Mouse (Mus musculus) heart, adult 2 months (tissue): ENCODE measurements around the gene Apol8. TPM values are rescaled to one million over a fixed set of nuclear protein-coding genes. Genes with fewer than 3 reads are reported as not detected.
"Not testable (repeated sequence)": the region's sequence is repeated elsewhere in the genome, so short reads cannot be mapped to it uniquely, and the experiment has no call there.

Experiments used
- DNase-seq, 2 experiments: peaks; one replicate each; pipeline ENCODE4 v3.0.0; 2021
- H3K27ac ChIP-seq: fragments of 200-600 bp; 2 replicates; pipeline ENCODE4 v1.8.1; 2022
- H3K27me3 ChIP-seq: fragments of 200-500 bp; 2 replicates; pipeline ENCODE4 v1.6.1; 2012; ENCODE audit warnings: mild to moderate bottlenecking, low read length, inconsistent platforms, mixed read lengths; ENCODE audit not compliant: control insufficient read depth, insufficient read depth
- H3K36me3 ChIP-seq: fragments of 200-500 bp; 2 replicates; pipeline ENCODE4 v1.6.1; 2012; ENCODE audit warnings: low read length, inconsistent platforms; ENCODE audit not compliant: control insufficient read depth, insufficient read depth
- H3K4me1 ChIP-seq: fragments of 200-500 bp; 2 replicates; pipeline ENCODE4 v1.6.1; 2011; ENCODE audit warnings: low read length; ENCODE audit not compliant: control insufficient read depth, insufficient read depth
- H3K4me3 ChIP-seq: fragments of 200-600 bp; 2 replicates; pipeline ENCODE4 v1.8.1; 2022
- H3K79me2 ChIP-seq: fragments of 200-500 bp; replicated peaks from 2 replicates; pipeline ENCODE4 v1.6.1; 2012; ENCODE audit warnings: mild to moderate bottlenecking, inconsistent platforms, low read length, moderate library complexity, mixed read lengths; ENCODE audit not compliant: control insufficient read depth, insufficient read depth
- H3K9ac ChIP-seq: fragments of 200-500 bp; 2 replicates; pipeline ENCODE4 v1.6.1; 2012; ENCODE audit warnings: low read depth, mild to moderate bottlenecking, control low read depth, inconsistent platforms, low read length, mixed read lengths
- CTCF ChIP-seq: fragments of 200-600 bp; IDR thresholded peaks from 2 replicates; pipeline ENCODE4 v1.8.1; 2022; ENCODE audit warnings: antibody characterized with exemption, mild to moderate bottlenecking, moderate library complexity
- EP300 ChIP-seq: fragments of 200-500 bp; IDR thresholded peaks from 2 replicates; pipeline ENCODE4 v1.6.1; 2011; ENCODE audit warnings: low read depth, low read length, control low read depth; ENCODE audit not compliant: insufficient read depth
- POLR2A ChIP-seq: fragments of 200-500 bp; IDR thresholded peaks from 2 replicates; pipeline ENCODE4 v1.6.1; 2011; ENCODE audit warnings: mild to moderate bottlenecking, low read depth, low read length, control low read depth; ENCODE audit not compliant: insufficient read depth
- WGBS: fragments of 180-500 bp; shearing (Covaris S2); methylation state at CpG from one replicate; pipeline ENCODE4 v1.1.7; 2018; 5-methylcytosine and 5-hydroxymethylcytosine counted together
- intact Hi-C: fragments of 180-260 bp; cut with DNase I; formaldehyde crosslinking; loops from one replicate; pipeline ENCODE4 v1.15.1; 2025
- polyA plus RNA-seq: library from polyadenylated mRNA; depleted of rRNA; stranded (reverse); fragments of >200 nt; gene quantifications from 2 replicates; pipeline ENCODE4 v1.2.3, GENCODE M21; 2012
- total RNA-seq, 2 experiments: library from RNA; stranded (reverse); gene quantifications; 2 replicates each; pipeline ENCODE4 v1.2.3; 2021

Apol8 gene
- total and polyA plus RNA-seq, 3 experiments = 0.55 TPM; not detected in 2

DNA sequence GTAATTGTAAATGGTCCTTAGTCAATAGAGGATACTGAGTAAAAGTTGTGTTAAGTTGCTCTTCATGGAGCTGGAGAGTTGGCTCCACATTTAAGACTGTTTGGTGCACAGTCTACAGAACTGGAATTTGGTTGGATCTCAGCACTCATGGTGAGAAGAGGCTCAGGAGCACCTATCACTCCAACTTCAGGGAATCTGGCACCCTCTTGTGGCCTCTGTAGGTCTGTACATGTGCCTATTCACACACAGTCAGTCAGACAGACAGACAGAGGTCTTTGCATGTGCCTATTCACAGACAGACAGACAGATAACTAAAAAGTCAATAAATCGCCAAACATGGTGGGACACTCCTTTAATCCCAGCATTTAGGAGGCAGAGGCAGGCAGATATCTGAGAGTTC, 6.3 kb downstream of the Apol8 start:
- no peak overlapping the region for H3K27ac ChIP-seq
- no peak overlapping the region for H3K9ac ChIP-seq
- no peaks in the 10 kb centered on the region for H3K4me1 ChIP-seq
- no peaks in the 10 kb centered on the region for H3K79me2 ChIP-seq
- intact Hi-C loops = no loop called here
- 28% methylated on average over 1 of the region's 1 CpGs for WGBS
- DNase-seq = no peak
- no peaks in the 10 kb centered on the region for H3K36me3 ChIP-seq
- no peaks in the 10 kb centered on the region for H3K27me3 ChIP-seq
- no peak overlapping the region for H3K4me3 ChIP-seq
- no peak for TF ChIP-seq POLR2A
- TF ChIP-seq CTCF = peak; percentile 78

DNA sequence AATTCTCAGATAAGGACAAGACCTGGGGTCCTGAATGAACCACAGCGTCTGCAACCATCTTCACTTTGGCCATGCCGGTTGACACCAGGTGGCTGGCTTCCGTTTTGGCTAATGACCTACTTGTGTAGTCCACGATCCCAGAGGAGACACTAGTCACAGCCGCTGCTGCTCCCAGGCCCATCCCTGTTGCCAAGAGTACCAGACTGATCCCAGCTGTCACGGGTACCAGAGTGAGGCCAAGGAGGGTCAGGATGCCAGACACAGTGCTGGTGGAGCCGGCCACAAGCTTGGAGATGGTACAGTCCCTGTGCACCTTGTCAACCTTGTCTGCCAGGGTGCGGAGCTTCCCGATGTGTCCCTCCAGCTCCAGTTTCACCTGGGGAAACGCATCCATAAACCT, 7.1 kb downstream of the Apol8 start:
- TF ChIP-seq POLR2A (no peak), EP300 (no peak), CTCF (no peak)
- H3K4me1 ChIP-seq = no peaks in the 10 kb centered on the region; the same call in 1 of the 2 replicates
- no peaks in the 10 kb centered on the region for H3K36me3 ChIP-seq
- no peak for DNase-seq
- WGBS = 80% methylated on average over 10 of the region's 10 CpGs
- no peaks in the 10 kb centered on the region for H3K79me2 ChIP-seq
- H3K27me3 ChIP-seq = no peaks in the 10 kb centered on the region
- no peak overlapping the region for H3K27ac ChIP-seq
- intact Hi-C loops = no loop called here
- H3K4me3 ChIP-seq = no peak overlapping the region
- no peak overlapping the region for H3K9ac ChIP-seq

DNA sequence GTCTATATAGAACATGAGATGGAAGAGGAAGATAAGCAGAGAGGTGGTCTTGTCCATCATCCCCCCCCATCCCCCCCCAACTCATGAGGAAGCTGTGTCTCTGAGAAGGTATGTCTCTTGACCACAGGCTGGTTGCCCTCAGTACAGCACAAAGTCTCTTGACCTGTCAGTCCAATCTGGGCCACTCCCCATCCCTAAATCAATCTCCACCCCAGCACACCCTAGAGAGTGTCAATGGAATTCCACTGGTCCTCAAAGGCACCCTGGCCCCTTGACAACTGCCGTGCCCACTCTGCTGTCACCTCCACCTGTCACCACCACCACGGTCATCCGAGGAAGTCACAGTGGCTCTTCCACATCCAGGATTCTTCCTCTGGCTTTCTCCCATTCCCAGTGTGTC, 8.4 kb downstream of the Apol8 start:
- Histone ChIP-seq H3K4me3 (no peak overlapping the region), H3K4me1 (no peaks in the 10 kb centered on the region; the same call in 1 of the 2 replicates), H3K27ac (no peak overlapping the region), H3K79me2 (no peaks in the 10 kb centered on the region), H3K27me3 (no peaks in the 10 kb centered on the region), H3K36me3 (no peaks in the 10 kb centered on the region), H3K9ac (no peak overlapping the region)
- intact Hi-C loops = no loop called here
- 66% methylated on average over 3 of the region's 3 CpGs for WGBS
- DNase-seq = no peak
- TF ChIP-seq CTCF (no peak), POLR2A (no peak), EP300 (no peak)

DNA sequence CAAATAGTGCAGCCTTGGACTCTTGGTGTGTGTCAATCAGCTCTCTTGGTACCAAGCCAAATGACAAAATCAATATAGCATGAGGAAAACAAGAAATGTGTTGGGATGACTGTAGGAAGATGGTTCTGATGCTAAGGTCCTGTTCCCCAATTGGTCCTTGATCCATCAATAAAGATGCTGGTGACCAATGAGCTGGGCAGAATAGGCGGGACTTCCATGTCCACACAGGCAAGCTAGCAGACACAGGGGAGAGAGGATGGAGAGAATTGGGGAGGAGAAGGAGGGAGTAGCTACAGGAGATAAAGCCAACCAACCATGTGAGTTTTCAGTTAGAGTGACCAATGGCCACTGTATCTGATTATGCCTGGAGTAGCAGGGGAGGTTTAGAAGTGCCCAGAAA, 10.5 kb downstream of the Apol8 start:
- Histone ChIP-seq H3K4me1 (no peaks in the 10 kb centered on the region; the same call in 1 of the 2 replicates), H3K27me3 (no peaks in the 10 kb centered on the region), H3K27ac (no peak overlapping the region), H3K4me3 (no peak overlapping the region), H3K9ac (no peak overlapping the region), H3K79me2 (no peaks in the 10 kb centered on the region), H3K36me3 (no peaks in the 10 kb centered on the region)
- 86% methylated on average over 1 of the region's 1 CpGs for WGBS
- TF ChIP-seq CTCF (no peak), EP300 (no peak), POLR2A (no peak)
- intact Hi-C loops = no loop called here
- no peak for DNase-seq

DNA sequence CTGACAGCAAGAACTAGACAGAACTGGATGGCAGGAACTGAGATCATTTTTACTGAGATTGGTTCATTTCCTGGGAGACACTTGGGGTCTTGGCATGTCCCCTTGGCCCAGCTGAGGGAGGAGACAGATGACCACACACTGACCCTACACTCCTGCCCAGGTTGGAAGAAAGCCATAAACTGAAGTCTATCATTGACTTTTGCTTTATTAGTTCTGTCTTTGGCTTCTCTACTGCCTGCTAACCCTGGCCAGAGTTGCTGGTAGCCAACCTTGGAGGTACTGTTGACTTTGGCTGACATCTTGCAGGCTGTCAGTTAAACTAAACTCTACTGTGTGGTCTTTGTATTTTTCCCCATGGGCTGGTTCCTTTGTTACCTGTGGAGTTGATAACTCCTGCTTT, 11.7 kb downstream of the Apol8 start:
- no peaks in the 10 kb centered on the region for H3K27me3 ChIP-seq
- no peak overlapping the region for H3K27ac ChIP-seq
- intact Hi-C loops = no loop called here
- H3K79me2 ChIP-seq = no peaks in the 10 kb centered on the region
- no peaks in the 10 kb centered on the region; the same call in 1 of the 2 replicates for H3K4me1 ChIP-seq
- H3K4me3 ChIP-seq = no peak overlapping the region
- H3K36me3 ChIP-seq = no peaks in the 10 kb centered on the region
- DNase-seq = no peak
- H3K9ac ChIP-seq = no peak overlapping the region
- TF ChIP-seq EP300 (no peak), CTCF (no peak), POLR2A (no peak)

DNA sequence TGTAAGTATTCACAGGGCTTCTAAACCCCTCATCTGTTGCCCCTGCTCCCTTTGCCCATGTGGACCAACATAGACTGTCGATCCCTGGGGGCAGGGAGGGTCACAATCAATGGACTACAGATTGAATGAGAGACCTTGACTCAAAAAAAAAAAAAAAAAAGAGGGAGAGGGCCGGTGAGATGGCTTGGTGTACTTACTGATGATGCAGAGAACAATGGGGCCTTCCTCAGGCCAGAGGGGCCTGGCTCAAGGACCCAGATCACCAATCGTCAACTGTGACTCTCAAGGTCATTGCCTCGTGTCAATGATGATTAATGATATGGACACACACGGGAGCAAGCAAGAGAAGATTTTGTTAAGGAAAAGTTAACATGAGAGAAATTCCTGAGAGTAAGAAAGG, 12.2 kb downstream of the Apol8 start:
- Histone ChIP-seq H3K27ac (no peak overlapping the region), H3K27me3 (no peaks in the 10 kb centered on the region), H3K36me3 (no peaks in the 10 kb centered on the region), H3K9ac (no peak overlapping the region), H3K79me2 (no peaks in the 10 kb centered on the region), H3K4me1 (no peaks in the 10 kb centered on the region; the same call in 1 of the 2 replicates), H3K4me3 (no peak overlapping the region)
- 40% methylated on average over 5 of the region's 5 CpGs for WGBS
- DNase-seq = no peak
- intact Hi-C loops = no loop called here
- no peak for TF ChIP-seq POLR2A

DNA sequence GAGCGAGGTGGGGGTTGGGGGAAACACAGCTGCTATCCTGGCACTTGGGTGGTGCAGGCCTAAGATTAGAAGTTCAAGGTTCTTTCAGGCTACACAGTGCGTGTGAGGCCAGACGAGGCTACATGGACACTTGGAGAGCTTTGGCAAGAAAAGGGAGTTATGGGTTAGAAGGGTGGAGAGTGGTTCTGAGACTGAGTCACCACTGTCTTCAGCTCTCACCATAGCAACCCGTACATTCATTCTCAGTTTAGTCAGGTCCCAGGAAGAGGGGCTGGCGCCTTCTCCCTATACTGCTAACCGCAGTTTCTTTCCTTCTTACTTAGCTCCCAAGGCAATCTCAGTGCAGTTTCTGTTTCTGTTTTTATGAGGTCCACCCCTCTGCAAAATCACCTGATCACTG, 15.2 kb downstream of the Apol8 start:
- H3K79me2 ChIP-seq, H3K27ac ChIP-seq, H3K9ac ChIP-seq, DNase-seq, intact Hi-C loops, H3K4me1 ChIP-seq, H3K27me3 ChIP-seq, H3K4me3 ChIP-seq, H3K36me3 ChIP-seq: not testable (repeated sequence)
- 71% methylated on average over 6 of the region's 6 CpGs for WGBS
